Mouse (Mus musculus) heart, embryonic 14.5 days (tissue): ENCODE results near the gene Mecr. TPM values are rescaled to one million over a fixed set of nuclear protein-coding genes. Genes with fewer than 3 reads are reported as not detected.

Experiments
- ATAC-seq: fragments of 200-750 bp; cut with Nextera tagmentation; 2 replicates; pipeline ENCODE4 v1.8.0; 2017; ENCODE audit warnings: low read depth, moderate TSS enrichment; ENCODE audit not compliant: insufficient number of reproducible peaks, insufficient read depth, low FRiP score
- H3K27ac ChIP-seq, 2 experiments: fragments of 200-500 bp in 1 of 2; fragments of 300-500 bp in 1 of 2; sonication (generic) in 1 of 2; replicated peaks in 1 of 2; 2 replicates each; pipeline ENCODE4 v1.5.1; 2012 to 2014; ENCODE audit warnings: low read depth in 2 of 2, low read length in 2 of 2, control low read depth in 1 of 2, mild to moderate bottlenecking in 1 of 2, mixed read lengths in 1 of 2; ENCODE audit not compliant: control insufficient read depth in 1 of 2, insufficient read depth in 1 of 2
- H3K27me3 ChIP-seq: fragments of 300-500 bp; sonication (generic); 2 replicates; pipeline ENCODE4 v1.6.1; 2014; ENCODE audit warnings: mild to moderate bottlenecking, low read length, control low read depth; ENCODE audit not compliant: control insufficient read depth, insufficient read depth
- H3K36me3 ChIP-seq: fragments of 300-500 bp; sonication (generic); 2 replicates; pipeline ENCODE4 v1.6.1; 2014; ENCODE audit warnings: mild to moderate bottlenecking, control low read depth, low read length, mixed read lengths; ENCODE audit not compliant: control insufficient read depth, insufficient read depth
- H3K4me1 ChIP-seq, 2 experiments: fragments of 200-500 bp in 1 of 2; fragments of 300-500 bp in 1 of 2; sonication (generic) in 1 of 2; 2 replicates each; pipeline ENCODE4 v1.6.1; 2012 to 2014; ENCODE audit warnings: low read length in 2 of 2, control low read depth in 1 of 2, mixed read lengths in 1 of 2; ENCODE audit not compliant: control insufficient read depth in 2 of 2, insufficient read depth in 2 of 2
- H3K4me2 ChIP-seq: fragments of 300-500 bp; sonication (generic); 2 replicates; pipeline ENCODE4 v1.6.1; 2014; ENCODE audit warnings: mild to moderate bottlenecking, low read length
- H3K4me3 ChIP-seq, 2 experiments: fragments of 200-500 bp in 1 of 2; fragments of 300-500 bp in 1 of 2; sonication (generic) in 1 of 2; 2 replicates each; pipeline ENCODE4 v1.5.1; 2012 to 2014; ENCODE audit warnings: low read length in 2 of 2, mild to moderate bottlenecking in 2 of 2, control low read depth in 1 of 2, low read depth in 1 of 2, moderate library complexity in 1 of 2; ENCODE audit not compliant: control insufficient read depth in 1 of 2, insufficient read depth in 1 of 2
- H3K9ac ChIP-seq: fragments of 300-500 bp; sonication (generic); 2 replicates; pipeline ENCODE4 v1.6.1; 2014; ENCODE audit warnings: mild to moderate bottlenecking, low read length
- H3K9me3 ChIP-seq: fragments of 300-500 bp; sonication (generic); 2 replicates; pipeline ENCODE4 v1.6.1; 2016; ENCODE audit warnings: low read length, control low read depth; ENCODE audit not compliant: control insufficient read depth
- WGBS: fragments of 180-500 bp; shearing (Covaris S2); extraction: QIAGEN DNeasy Blood & Tissue Kit; methylation state at CpG from one replicate; pipeline ENCODE4 v1.1.7; 2014; 5-methylcytosine and 5-hydroxymethylcytosine counted together
- polyA plus RNA-seq: library from polyadenylated mRNA; unstranded; fragments of >200 nt; fragmentation: Nextera tagmentation; extraction: Ambion mirVana; gene quantifications from 2 replicates; pipeline ENCODE4 v1.2.1, GENCODE M21; 2014

Mecr gene
- polyA plus RNA-seq, 1 experiment from 2014 or later: 44.1 TPM

GRCm38 (mm10) chr4:131876836-131877235 is 33.6 kb downstream of the Mecr start:
- Histone ChIP-seq H3K27ac (no peak overlapping the region), H3K36me3 (no peaks in the 10 kb centered on the region), H3K4me2 (peak overlapping the region; percentile 25; the same call in 1 of the 2 replicates), H3K27me3 (no peaks in the 10 kb centered on the region), H3K4me1 (peaks cover 5 to 60% of the 10 kb centered on the region in 2 experiments), H3K4me3 (no peak overlapping the region), H3K9ac (no peak overlapping the region), H3K9me3 (no peaks in the 10 kb centered on the region)
- no peak for ATAC-seq
- 64% methylated on average over 2 of the region's 2 CpGs for WGBS

GRCm38 (mm10) chr4:131879692-131880091 is 36.4 kb downstream of the Mecr start:
- 54% methylated on average over 1 of the region's 1 CpGs for WGBS
- Histone ChIP-seq H3K27ac (no peak overlapping the region; a peak in 1 of 4 replicates), H3K27me3 (no peaks in the 10 kb centered on the region), H3K36me3 (peaks cover 2% of the 10 kb centered on the region; the same call in 1 of the 2 replicates), H3K4me2 (no peak overlapping the region), H3K4me1 (peaks cover 10 to 74% of the 10 kb centered on the region in 2 experiments), H3K9ac (no peak overlapping the region), H3K9me3 (no peaks in the 10 kb centered on the region), H3K4me3 (no peak overlapping the region)
- no peak for ATAC-seq

DNA sequence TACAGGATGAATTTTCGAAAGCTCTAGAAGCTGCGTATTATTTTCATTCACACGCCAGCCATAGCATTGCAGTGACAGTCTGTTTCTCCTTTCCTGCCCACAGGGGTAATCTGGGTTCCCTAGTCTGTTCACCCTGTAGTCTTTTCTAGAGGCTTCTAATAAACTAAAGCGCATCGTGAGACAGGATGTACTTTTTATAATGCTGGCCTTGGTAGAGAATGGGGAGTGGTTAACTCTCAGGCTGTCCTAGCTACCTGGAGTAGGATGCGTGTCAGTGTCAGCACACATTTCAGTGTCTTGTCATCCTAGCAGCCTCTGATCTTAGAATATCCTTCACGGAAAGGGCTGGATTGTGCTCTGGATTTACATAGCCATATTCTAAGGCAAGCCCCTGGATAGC is 38.0 kb downstream of the Mecr start:
- WGBS: 83% methylated on average over 7 of the region's 7 CpGs
- no peak overlapping the region for H3K27ac ChIP-seq
- no peak overlapping the region for H3K9ac ChIP-seq
- no peaks in the 10 kb centered on the region for H3K9me3 ChIP-seq
- no peaks in the 10 kb centered on the region for H3K27me3 ChIP-seq
- H3K4me2 ChIP-seq: no peak overlapping the region
- H3K4me3 ChIP-seq: no peak overlapping the region
- H3K4me1 ChIP-seq: peaks cover 13 to 67% of the 10 kb centered on the region in 2 experiments
- no peak for ATAC-seq
- H3K36me3 ChIP-seq: peaks cover 18% of the 10 kb centered on the region

DNA sequence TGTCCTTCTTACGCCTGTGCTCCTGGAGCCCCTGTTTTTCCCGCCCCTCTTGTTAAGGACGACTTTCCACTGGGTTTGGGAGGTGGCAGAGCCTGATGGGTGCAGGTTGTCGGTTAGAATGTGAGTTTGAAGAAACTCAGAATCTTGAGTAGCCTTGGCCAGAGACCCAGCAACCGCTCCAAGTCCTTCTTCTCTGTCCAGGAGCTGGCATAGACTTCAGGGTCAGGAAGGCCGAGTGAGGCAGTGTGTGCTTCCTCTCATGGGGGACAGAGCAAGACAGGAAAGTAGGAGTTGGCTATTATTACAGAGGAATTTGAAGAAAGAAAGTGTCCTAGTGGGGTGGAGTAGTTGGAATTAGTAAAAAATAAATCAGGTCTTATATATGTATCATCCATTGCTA is 40.3 kb downstream of the Mecr start:
- no peak for ATAC-seq
- Histone ChIP-seq H3K9me3 (no peaks in the 10 kb centered on the region), H3K4me1 (peaks cover 8 to 53% of the 10 kb centered on the region in 2 experiments; a peak in 3 of 4 replicates), H3K9ac (no peak overlapping the region), H3K27me3 (no peaks in the 10 kb centered on the region), H3K27ac (no peak overlapping the region), H3K36me3 (peaks cover 27% of the 10 kb centered on the region), H3K4me2 (no peak overlapping the region), H3K4me3 (no peak overlapping the region)
- 65% methylated on average over 6 of the region's 6 CpGs for WGBS

DNA sequence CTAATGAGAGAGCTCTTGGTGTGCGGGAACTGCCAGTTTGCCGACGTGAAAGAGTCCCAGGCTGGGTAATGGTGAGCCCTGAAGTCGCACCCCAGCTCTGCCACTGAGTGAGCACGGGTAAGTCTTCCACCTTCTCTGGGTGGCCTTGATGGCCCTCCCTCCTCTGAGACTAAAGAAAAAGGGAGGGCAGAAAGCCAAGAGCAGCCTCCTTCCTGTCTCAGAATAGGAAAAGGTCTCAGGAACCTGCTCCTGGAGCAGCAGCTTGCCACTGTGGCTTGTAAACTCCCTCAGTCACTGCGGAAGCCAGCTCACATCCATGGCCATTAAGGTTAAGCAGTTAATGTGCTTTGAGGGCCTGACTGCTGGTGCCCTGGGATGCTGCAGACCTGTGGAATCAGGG is 42.1 kb downstream of the Mecr start:
- Histone ChIP-seq H3K4me1 (peaks cover 10 to 42% of the 10 kb centered on the region in 2 experiments; a peak in 3 of 4 replicates), H3K27ac (no peak overlapping the region), H3K9ac (no peak overlapping the region), H3K36me3 (peaks cover 37% of the 10 kb centered on the region), H3K4me3 (no peak overlapping the region), H3K27me3 (no peaks in the 10 kb centered on the region), H3K4me2 (no peak overlapping the region), H3K9me3 (no peaks in the 10 kb centered on the region)
- WGBS: 64% methylated on average over 6 of the region's 6 CpGs
- no peak for ATAC-seq

DNA sequence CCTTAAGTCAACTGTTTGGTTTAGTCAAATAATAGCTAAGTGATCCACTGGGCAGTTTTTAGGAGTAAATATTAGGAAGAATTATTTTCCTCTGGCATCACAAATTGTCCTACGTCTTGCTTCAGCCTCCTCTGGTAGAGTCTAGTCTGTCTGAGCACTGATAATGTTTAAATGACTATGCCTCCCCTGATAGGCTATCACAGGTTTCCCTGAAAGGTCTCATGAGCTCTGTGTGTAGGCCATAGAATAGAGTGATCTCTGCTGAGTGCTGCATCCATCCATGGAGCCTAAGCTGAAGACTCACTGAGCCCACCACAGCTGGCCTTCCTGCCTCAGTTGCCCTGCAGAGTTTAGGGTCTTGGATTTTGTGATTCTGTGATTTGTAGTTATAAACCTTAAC is 45.3 kb downstream of the Mecr start:
- Histone ChIP-seq H3K9me3 (no peaks in the 10 kb centered on the region), H3K27me3 (no peaks in the 10 kb centered on the region), H3K4me1 (peaks cover 6 to 23% of the 10 kb centered on the region in 2 experiments; a peak in 3 of 4 replicates), H3K4me3 (no peak overlapping the region), H3K9ac (no peak overlapping the region), H3K27ac (no peak overlapping the region), H3K4me2 (no peak overlapping the region), H3K36me3 (peaks cover 65% of the 10 kb centered on the region)
- ATAC-seq: no peak
- 23% methylated on average over 1 of the region's 1 CpGs for WGBS

DNA sequence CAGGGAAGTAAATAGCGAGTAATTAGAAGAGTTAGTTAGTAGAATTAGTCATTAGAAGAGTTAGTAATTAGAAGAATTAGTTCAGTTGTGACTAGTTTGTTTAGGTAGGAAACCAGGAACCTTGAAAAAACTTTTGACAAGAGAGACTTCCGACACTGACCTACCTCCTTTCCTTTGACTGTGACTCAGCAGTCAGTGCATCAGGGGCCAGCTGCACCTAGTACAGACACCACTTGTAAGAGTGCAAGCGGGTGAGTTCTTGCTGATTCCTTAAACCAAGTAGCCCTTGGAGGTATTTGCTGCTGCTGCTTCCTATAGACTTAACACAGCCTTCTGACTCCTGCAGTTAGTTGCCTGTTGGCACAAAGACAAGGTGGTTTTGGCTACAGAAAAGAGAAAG is 47.4 kb downstream of the Mecr start:
- Histone ChIP-seq H3K4me1 (0 out of 4 replicates have a peak, but pooled peaks cover 2 to 4% of the 10 kb centered on the region in 2 experiments), H3K9ac (no peak overlapping the region), H3K9me3 (no peaks in the 10 kb centered on the region), H3K27me3 (no peaks in the 10 kb centered on the region), H3K4me3 (no peak overlapping the region), H3K36me3 (peaks cover 69% of the 10 kb centered on the region), H3K27ac (no peak overlapping the region), H3K4me2 (no peak overlapping the region)
- ATAC-seq: no peak
- 77% methylated on average over 3 of the region's 3 CpGs for WGBS

DNA sequence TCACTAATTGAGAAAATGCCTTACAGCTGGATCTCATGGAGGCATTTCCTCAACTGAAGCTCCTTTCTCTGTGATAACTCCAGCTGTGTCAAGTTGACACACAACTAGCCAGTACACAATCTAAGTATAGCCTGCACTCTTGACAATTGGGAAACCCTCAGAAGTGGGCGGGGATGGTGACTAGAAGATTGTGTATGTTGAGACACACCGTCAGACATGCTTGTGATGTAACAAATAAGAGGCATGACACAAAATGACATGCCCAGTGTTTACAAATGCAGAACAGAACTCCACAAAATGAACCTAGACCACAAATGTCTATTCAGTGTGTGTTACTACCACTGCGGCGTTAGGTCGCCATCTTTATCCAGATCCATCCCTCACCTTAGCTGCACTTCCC is 53.8 kb downstream of the Mecr start:
- Histone ChIP-seq H3K4me2 (no peak overlapping the region), H3K4me3 (no peak overlapping the region), H3K4me1 (0 out of 4 replicates have a peak, but pooled peaks cover 0 to 9% of the 10 kb centered on the region in 2 experiments), H3K9ac (no peak overlapping the region), H3K36me3 (peaks cover 83% of the 10 kb centered on the region), H3K27ac (no peak overlapping the region), H3K9me3 (no peaks in the 10 kb centered on the region), H3K27me3 (no peaks in the 10 kb centered on the region)
- 94% methylated on average over 5 of the region's 5 CpGs for WGBS
- ATAC-seq: no peak
